Mouse (Mus musculus) heart, embryonic 12.5 days (tissue): Measurements from ENCODE around the gene Gm43064. TPM values are rescaled to one million over a fixed set of nuclear protein-coding genes. Genes with fewer than 3 reads are reported as not detected.
"Not testable (repeated sequence)": the region's sequence is repeated elsewhere in the genome, so short reads cannot be mapped to it uniquely, and the experiment has no call there.

Experiments
- ATAC-seq: fragments of 200-750 bp; cut with Nextera tagmentation; 2 replicates; pipeline ENCODE4 v1.8.0; 2017; ENCODE audit warnings: moderate TSS enrichment, moderate library complexity; ENCODE audit not compliant: insufficient number of reproducible peaks, low FRiP score
- H3K27ac ChIP-seq: fragments of 300-500 bp; sonication (generic); 2 replicates; pipeline ENCODE4 v1.5.1; 2016; ENCODE audit warnings: mild to moderate bottlenecking, moderate library complexity; ENCODE audit not compliant: poor library complexity, severe bottlenecking
- H3K27me3 ChIP-seq: fragments of 300-500 bp; sonication (generic); replicated peaks from 2 replicates; pipeline ENCODE4 v1.6.1; 2016; ENCODE audit warnings: mild to moderate bottlenecking, moderate library complexity
- H3K36me3 ChIP-seq: fragments of 300-500 bp; sonication (generic); 2 replicates; pipeline ENCODE4 v1.6.1; 2016; ENCODE audit warnings: mild to moderate bottlenecking, moderate library complexity
- H3K4me1 ChIP-seq: fragments of 300-500 bp; sonication (generic); replicated peaks from 2 replicates; pipeline ENCODE4 v1.6.1; 2016; ENCODE audit warnings: mild to moderate bottlenecking
- H3K4me2 ChIP-seq: fragments of 300-500 bp; sonication (generic); 2 replicates; pipeline ENCODE4 v1.6.1; 2016; ENCODE audit warnings: mild to moderate bottlenecking, moderate library complexity
- H3K4me3 ChIP-seq: fragments of 300-500 bp; sonication (generic); 2 replicates; pipeline ENCODE4 v1.5.1; 2016; ENCODE audit warnings: mild to moderate bottlenecking
- H3K9ac ChIP-seq: fragments of 300-500 bp; sonication (generic); 2 replicates; pipeline ENCODE4 v1.6.1; 2016; ENCODE audit warnings: mild to moderate bottlenecking, moderate library complexity
- H3K9me3 ChIP-seq: fragments of 300-500 bp; sonication (generic); replicated peaks from 2 replicates; pipeline ENCODE4 v1.6.1; 2016; ENCODE audit warnings: mild to moderate bottlenecking, moderate library complexity
- WGBS: fragments of 180-500 bp; shearing (Covaris S2); methylation state at CpG from one replicate; pipeline ENCODE4 v1.1.7; 2016; 5-methylcytosine and 5-hydroxymethylcytosine counted together
- polyA plus RNA-seq: library from polyadenylated mRNA; unstranded; fragments of >200 nt; fragmentation: Nextera tagmentation; extraction: Ambion mirVana; gene quantifications from 2 replicates; pipeline ENCODE4 v1.2.1, GENCODE M21; 2016

Gene Gm43064
- polyA plus RNA-seq, 1 experiment from 2014 or later = 0.27 TPM

DNA sequence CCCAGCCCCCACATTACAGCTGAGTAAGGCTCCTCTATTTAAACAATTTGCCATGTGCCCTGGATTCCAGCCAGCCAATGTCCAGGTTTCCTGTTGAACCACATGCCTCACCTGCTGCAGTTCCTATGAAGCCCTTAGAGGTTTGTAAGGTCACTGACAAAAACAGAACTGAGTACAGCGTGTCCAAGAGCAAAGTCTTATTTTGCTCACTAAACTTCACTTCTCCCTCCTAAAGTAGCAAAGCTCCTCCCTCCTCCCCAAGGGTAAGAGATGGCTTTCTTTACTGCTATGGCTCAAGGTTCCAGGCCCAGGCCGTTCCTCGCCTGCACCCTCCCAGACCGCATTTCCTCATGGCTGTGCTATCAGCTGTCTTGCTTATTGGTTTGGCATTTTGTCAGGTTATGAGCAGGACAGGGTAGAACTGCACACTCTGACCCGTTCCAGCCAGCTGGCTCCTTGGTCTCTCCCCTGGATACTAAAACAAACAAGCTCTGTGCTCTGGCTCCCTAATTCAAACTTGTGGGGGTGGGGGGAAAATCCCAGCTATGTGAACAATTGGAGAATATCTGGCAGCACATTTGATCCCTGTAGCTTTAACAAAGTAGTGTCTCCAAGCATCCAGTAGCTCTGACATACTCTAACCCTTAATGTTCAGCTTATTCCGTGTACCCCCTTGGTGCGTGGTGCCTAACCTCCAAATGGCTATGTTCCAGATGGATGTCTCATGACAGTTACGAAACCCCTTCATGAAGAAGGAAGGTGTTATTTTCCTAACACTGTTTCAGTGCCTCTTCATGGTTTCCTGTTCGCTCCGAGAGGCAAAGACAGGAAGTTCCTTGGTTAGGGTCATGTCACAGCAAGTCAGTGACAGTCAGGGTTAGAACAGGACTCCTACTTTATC lies 7.5 kb upstream of the Gm43064 start:
- Histone ChIP-seq H3K27me3 (no peaks in the 10 kb centered on the region), H3K9ac (no peak overlapping the region), H3K4me2 (no peak overlapping the region; the same call in 1 of the 2 replicates), H3K9me3 (no peaks in the 10 kb centered on the region), H3K36me3 (peaks cover 31% of the 10 kb centered on the region), H3K4me1 (peaks cover 13% of the 10 kb centered on the region), H3K27ac (peak overlapping the region; percentile 79), H3K4me3 (no peak overlapping the region)
- WGBS = 57% methylated on average over 10 of the region's 10 CpGs
- ATAC-seq = peak; percentile 74

DNA sequence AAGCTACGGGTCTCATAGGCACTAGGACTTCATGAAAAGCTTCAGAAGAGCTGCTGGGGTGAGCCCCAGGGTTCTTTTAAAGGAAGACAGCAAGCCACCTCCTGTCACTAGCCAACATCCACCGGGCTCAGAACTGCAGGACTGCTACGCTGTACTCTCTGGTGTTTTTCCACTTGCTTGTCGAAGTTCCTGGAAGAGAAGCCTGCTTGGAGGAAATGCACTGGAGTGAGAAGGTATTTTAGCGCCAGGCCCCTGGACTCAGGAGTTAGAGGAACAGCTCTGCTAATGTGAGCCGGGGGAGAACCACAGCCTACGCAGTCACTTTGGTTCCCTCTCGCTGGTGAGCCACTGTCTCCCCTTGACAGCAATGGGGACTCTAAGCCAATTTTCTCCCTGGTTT lies 6.5 kb upstream of the Gm43064 start:
- Histone ChIP-seq H3K27me3 (no peaks in the 10 kb centered on the region), H3K36me3 (peaks cover 37% of the 10 kb centered on the region), H3K27ac (peak overlapping the region; percentile 66), H3K4me2 (no peak overlapping the region), H3K4me3 (no peak overlapping the region), H3K9ac (no peak overlapping the region), H3K4me1 (peaks cover 13% of the 10 kb centered on the region), H3K9me3 (no peaks in the 10 kb centered on the region)
- WGBS = 78% methylated on average over 8 of the region's 8 CpGs
- ATAC-seq = no peak

DNA sequence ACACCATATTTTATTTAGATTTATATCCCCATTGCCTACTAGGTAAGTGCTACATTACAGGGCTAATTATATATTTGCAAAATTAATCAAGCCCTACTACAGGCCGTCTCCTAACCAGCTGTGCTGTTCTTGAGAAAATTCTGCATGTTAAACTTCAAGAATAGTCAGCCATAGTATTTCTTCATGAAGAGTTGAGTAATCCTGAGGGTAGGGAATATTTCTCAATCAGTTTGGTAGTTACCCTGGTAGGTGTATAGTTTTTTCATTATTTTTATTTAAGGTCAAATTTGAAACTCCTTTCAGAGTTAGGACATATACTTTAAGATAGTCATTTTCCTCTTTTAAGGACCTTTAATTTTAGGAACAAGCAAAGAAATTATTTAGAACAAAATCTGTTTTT lies 3.7 kb upstream of the Gm43064 start:
- ATAC-seq = no peak

DNA sequence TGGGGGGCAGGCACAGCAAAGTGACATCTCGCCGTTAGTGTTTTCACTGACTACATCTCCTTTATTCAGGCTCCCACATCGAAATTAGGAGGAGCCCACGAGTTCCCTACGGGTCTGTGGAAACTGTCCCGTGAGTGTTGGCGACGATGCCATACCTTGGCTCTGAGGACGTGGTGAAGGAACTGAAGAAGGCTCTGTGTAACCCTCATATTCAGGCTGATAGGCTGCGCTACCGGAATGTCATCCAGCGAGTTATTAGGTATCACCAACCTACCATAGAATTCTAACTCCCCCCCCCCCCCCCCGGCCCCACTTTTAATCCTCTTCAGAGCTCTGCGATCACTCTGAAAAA lies 402 bp downstream of the Gm43064 start:
- H3K9me3 ChIP-seq = no peaks in the 10 kb centered on the region
- peak overlapping the region; percentile 96 for H3K27ac ChIP-seq
- peak overlapping the region; percentile 95 for H3K9ac ChIP-seq
- 1% methylated on average over 14 of the region's 14 CpGs for WGBS
- peaks cover 18% of the 10 kb centered on the region for H3K36me3 ChIP-seq
- peak overlapping the region; percentile 93 for H3K4me2 ChIP-seq
- peak; percentile 61 for ATAC-seq
- H3K27me3 ChIP-seq = no peaks in the 10 kb centered on the region
- H3K4me1 ChIP-seq = peaks cover 11% of the 10 kb centered on the region
- peak overlapping the region; percentile 97 for H3K4me3 ChIP-seq

More for the DNA sequence above, 3.7 kb upstream of the Gm43064 start:
- no peak overlapping the region for H3K4me2 ChIP-seq
- H3K9me3 ChIP-seq = no peaks in the 10 kb centered on the region
- WGBS = 90% methylated on average over 1 of the region's 1 CpGs
- no peak overlapping the region for H3K9ac ChIP-seq
- H3K4me1 ChIP-seq = peaks cover 24% of the 10 kb centered on the region
- H3K27me3 ChIP-seq = no peaks in the 10 kb centered on the region
- no peak overlapping the region for H3K27ac ChIP-seq
- H3K4me3 ChIP-seq = no peak overlapping the region
- H3K36me3 ChIP-seq = peaks cover 37% of the 10 kb centered on the region

DNA sequence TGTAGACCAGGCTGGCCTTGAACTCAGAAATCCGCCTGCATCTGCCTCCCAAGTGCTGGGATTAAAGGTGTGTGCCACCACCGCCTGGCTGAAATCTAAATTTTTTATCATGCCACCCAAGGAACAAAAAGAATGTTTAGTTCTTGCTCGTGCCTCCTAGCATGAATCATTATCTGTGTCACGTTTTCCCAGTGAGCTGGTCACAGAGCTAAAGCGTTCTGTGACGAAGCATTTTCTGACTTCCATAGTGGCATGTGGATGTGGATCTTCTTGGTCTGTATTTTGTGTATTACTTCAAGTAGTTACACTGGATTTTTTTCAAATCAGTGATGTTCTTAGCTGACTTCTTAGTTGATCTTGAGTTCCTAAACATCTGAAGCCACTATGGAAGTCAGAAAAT lies 1.6 kb downstream of the Gm43064 start:
- Histone ChIP-seq H3K4me1 (peaks cover 11% of the 10 kb centered on the region), H3K27me3 (no peaks in the 10 kb centered on the region), H3K9me3 (no peaks in the 10 kb centered on the region), H3K36me3 (peaks cover 24% of the 10 kb centered on the region), H3K27ac (no peak overlapping the region), H3K4me3 (no peak overlapping the region), H3K4me2 (0 out of 2 replicates have a peak overlapping the region, but pooled peaks have one; percentile 5), H3K9ac (no peak overlapping the region)
- ATAC-seq = peak; percentile 56; the same call in 1 of the 2 replicates
- WGBS = 80% methylated on average over 6 of the region's 6 CpGs

DNA sequence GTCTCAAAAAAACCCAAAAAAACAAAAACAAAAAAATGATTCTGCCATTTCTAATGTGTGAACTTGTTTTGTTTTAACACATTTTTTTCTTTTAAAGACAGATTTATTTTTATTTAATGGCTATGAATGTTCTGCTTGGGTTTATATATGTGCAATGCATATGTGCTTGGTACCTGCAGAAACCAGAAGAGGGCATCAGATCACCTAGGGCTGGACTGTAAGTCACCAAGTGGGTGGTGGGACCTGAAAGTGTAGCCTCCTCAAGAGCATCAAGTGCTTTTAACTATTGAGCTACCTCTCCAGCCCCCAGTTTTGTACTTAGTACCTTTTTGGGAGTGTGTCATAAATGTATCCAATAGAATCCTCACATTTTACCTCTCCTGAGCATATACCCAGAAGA lies 18.2 kb downstream of the Gm43064 start:
- Histone ChIP-seq H3K27me3 (no peaks in the 10 kb centered on the region), H3K4me3 (no peak overlapping the region), H3K9ac (no peak overlapping the region), H3K4me1 (peaks cover 8% of the 10 kb centered on the region; the same call in 1 of the 2 replicates), H3K9me3 (no peaks in the 10 kb centered on the region), H3K36me3 (peaks cover 11% of the 10 kb centered on the region), H3K4me2 (no peak overlapping the region), H3K27ac (no peak overlapping the region)
- ATAC-seq = no peak

DNA sequence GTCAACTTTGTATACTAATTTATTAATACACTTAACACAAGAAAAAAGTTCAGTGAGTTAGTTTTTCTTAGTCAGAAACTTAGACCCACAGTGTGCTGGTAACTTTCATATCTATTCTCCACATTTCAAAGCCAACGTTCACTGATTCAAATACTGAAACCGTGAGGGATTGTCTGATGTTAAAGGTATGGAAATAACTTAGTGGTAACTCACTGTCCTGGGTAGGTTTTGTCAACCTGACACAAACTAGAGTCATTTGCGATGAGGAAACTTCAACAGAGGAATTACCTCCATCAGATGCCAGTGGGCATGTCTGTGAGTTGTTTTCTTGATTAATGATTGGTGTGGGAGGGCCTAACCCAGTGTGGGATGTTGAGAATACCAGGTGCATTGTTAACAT lies 19.7 kb downstream of the Gm43064 start:
- 78% methylated on average over 3 of the region's 3 CpGs for WGBS

DNA sequence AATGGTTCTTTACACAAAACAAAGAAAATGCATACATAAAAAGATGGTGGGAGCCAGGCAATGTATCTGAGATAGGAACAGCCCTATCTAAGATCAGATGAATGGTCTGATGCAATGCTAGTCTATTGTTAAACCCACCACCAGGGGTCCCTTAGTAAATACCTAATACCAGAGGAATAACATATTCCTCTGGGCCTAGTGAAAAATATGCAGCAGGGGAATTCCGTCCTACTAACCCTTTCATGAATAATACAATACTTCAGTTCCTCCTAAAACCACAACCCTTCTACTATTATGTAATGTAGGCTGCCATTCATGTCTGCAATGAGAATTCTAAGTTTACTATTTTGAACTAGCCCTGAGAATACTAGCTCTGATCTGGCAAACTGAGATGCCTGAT lies 21.3 kb downstream of the Gm43064 start:
- H3K27me3 ChIP-seq = not testable (repeated sequence)

More for the DNA sequence above, 19.7 kb downstream of the Gm43064 start:
- no peaks in the 10 kb centered on the region for H3K9me3 ChIP-seq
- no peak overlapping the region for H3K4me3 ChIP-seq
- H3K36me3 ChIP-seq = no peaks in the 10 kb centered on the region
- no peak overlapping the region for H3K27ac ChIP-seq
- no peak overlapping the region for H3K9ac ChIP-seq
- no peak for ATAC-seq
- peaks cover 10% of the 10 kb centered on the region; the same call in 1 of the 2 replicates for H3K4me1 ChIP-seq
- no peaks in the 10 kb centered on the region for H3K27me3 ChIP-seq
- no peak overlapping the region for H3K4me2 ChIP-seq

DNA sequence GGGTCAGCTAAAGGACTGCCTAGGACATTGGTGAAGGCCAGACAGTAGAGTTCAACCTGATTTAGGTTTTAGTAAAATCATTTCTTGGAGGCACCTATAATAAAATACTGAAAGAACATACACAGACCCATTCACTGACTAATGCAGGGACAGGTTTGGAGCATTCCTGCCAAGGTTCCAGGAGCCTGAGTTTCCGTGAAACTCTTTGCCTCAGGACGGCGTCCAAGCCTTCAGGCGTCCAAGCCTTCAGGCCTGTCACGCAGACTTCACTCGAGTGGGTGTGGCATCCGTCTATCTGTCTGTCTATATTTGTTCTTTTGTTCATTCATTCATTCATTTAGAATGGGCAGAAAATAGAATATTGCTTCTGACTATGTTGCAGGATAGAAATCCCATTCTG lies 21.8 kb downstream of the Gm43064 start:
- 60% methylated on average over 7 of the region's 7 CpGs for WGBS
- no peaks in the 10 kb centered on the region for H3K27me3 ChIP-seq

More for the DNA sequence above, 21.3 kb downstream of the Gm43064 start:
- not testable (repeated sequence) for H3K4me2 ChIP-seq, H3K36me3 ChIP-seq, H3K9ac ChIP-seq, ATAC-seq, H3K27ac ChIP-seq, H3K4me3 ChIP-seq, H3K9me3 ChIP-seq
- peaks cover 10% of the 10 kb centered on the region; the same call in 1 of the 2 replicates for H3K4me1 ChIP-seq
- 83% methylated on average over 1 of the region's 1 CpGs for WGBS

DNA sequence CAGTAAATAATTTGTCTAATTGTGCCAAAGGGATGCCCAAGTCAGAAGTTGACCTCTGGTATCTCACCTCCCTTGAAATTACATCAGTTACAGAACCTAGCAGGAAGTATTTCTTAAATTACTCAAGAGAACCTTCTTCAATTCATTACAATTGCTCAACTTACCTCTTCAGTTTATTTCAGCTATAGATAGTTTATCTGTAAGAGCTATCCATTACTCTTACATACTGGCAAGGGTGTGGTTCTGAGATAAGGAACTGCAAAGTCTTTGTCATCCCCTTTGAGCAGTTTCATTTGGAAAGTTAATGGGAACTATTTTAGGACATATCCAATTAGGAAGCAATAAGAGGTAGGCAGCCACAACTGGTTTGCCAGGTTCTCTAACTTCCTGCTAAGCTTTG lies 23.1 kb downstream of the Gm43064 start, which contains the start of gene Bcl2l15:
Bcl2l15 (plus strand) TSS at position 176 of the 400 bp plus-strand sequence.
- peak within 1 kb of the TSS; percentile 27; the same call in 1 of the 2 replicates for H3K27ac ChIP-seq
- H3K27me3 ChIP-seq = no peaks in the 10 kb centered on the region
- H3K4me2 ChIP-seq = no peak within 1 kb of the TSS
- no peaks in the 10 kb centered on the region for H3K36me3 ChIP-seq
- ATAC-seq = no peak
- no peaks in the 10 kb centered on the region for H3K9me3 ChIP-seq
- H3K9ac ChIP-seq = no peak within 1 kb of the TSS
- no peak within 1 kb of the TSS for H3K4me3 ChIP-seq
- peaks cover 10% of the 10 kb centered on the region; the same call in 1 of the 2 replicates for H3K4me1 ChIP-seq

More for the DNA sequence above, 21.8 kb downstream of the Gm43064 start:
- Histone ChIP-seq H3K4me2 (no peak overlapping the region), H3K4me3 (no peak overlapping the region), H3K27ac (peak overlapping the region; percentile 36; the same call in 1 of the 2 replicates), H3K36me3 (no peaks in the 10 kb centered on the region), H3K9ac (no peak overlapping the region), H3K9me3 (no peaks in the 10 kb centered on the region), H3K4me1 (peaks cover 10% of the 10 kb centered on the region; the same call in 1 of the 2 replicates)
- ATAC-seq = no peak

DNA sequence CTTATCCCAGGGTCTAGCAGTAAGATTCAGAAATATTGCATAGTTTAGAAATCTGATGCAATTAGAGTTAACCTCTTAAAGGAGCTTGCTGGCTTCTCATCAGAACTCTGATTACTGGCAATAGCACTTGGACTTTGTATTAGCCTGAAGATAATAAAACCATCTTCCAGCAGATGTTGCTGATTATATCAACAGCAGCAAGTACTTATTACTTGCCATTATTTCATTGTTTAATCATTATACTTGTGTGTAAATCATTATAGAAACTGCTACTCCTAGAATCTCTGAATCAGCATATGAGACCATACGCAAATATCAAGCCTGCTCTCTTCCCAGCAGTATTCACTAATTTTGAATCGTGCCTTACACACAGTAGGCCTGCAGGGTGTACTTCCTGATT lies 24.6 kb downstream of the Gm43064 start:
- Histone ChIP-seq H3K4me3 (no peak overlapping the region), H3K9me3 (no peaks in the 10 kb centered on the region), H3K27ac (no peak overlapping the region), H3K36me3 (no peaks in the 10 kb centered on the region), H3K9ac (no peak overlapping the region), H3K4me2 (no peak overlapping the region), H3K27me3 (no peaks in the 10 kb centered on the region), H3K4me1 (peaks cover 10% of the 10 kb centered on the region; the same call in 1 of the 2 replicates)
- WGBS = 90% methylated on average over 2 of the region's 2 CpGs
- ATAC-seq = no peak
